Mouse (Mus musculus): ENCODE measurements around the gene Arhgef10l. TPM values are rescaled to one million over a fixed set of nuclear protein-coding genes. Genes with fewer than 3 reads are reported as not detected.

Arhgef10l gene
- polyA plus RNA-seq, 1 experiment from 2014 or later = 26.9 TPM

DNA sequence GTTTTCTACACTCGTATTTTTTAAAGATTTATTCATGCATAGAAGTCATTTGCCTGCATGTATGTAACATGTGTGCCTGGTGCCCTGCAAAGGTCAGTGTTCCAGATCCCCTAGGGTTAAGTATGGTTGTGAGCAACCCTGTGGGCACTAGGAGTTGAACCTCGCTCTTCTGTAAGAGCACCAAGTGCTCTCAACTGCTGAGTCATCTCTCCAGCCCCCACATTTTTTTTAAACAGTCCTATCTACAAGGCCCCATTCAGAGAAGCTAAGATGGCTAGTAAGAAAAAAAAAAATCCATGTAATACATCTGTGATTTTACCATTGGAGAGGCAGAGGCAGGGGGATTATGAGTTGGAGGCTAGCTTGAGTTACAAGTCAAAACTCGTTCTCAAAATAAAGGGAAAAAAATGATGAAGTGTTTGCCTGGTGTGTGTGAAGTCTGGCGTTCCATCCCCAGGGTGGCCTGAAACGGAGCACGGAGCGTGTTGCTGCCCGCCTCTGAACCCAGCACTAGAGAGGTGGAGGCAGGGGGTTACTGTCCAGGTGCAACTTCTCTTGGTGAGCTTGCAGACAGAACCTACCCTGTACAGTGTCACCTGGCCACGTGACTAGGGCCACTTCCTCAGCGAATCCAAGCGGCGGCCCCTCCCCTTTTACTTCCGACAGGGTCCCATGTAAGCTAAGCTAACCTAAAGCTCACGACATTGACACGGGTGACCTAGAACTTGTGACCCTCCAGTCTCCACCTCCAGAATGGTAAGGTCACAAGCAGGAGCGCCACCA is 24.3 kb upstream of the Arhgef10l start:
- H3K36me3 ChIP-seq = no peaks in the 10 kb centered on the region
- H3K4me1 ChIP-seq = no peaks in the 10 kb centered on the region
- H3K4me3 ChIP-seq = no peak overlapping the region
- H3K9me3 ChIP-seq = no peaks in the 10 kb centered on the region
- WGBS = 83% methylated on average over 16 of the region's 16 CpGs
- no peak overlapping the region for H3K27ac ChIP-seq (replicated peaks)
- ATAC-seq (replicated peaks) = no peak
- H3K27me3 ChIP-seq = no peaks in the 10 kb centered on the region
- no peak overlapping the region for H3K4me2 ChIP-seq (replicated peaks)
- no peak overlapping the region for H3K9ac ChIP-seq (replicated peaks)

DNA sequence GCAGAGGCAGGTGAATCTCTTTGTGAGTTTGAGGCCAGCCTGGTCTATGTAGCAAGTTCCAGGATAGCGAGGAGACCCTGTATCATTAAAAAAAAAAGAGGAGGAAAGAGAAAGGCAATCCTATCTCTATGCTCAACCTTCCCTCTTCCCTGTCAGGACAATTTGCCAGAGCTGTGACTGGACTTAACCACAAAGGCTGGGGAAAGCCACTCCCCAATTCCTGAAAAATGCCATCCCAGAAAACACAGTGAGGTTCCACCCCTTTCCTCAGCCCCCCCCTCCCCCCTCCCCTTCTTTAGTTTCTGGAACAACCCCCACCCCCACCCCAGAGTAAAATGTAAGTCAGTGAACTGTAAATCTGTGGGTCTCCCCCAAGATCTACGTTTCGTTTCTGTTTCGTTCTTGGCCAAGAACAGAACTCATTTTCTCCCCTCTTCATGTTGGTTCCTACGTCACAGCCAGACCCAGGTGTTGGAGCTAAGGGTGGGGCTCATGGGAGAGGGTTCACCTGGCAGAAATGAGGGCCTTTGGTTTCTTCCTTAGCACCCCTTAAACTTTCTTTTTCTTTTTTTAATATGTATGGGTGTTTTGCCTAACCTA is 23.1 kb upstream of the Arhgef10l start:
- no peaks in the 10 kb centered on the region for H3K27me3 ChIP-seq
- no peak for ATAC-seq (replicated peaks)
- H3K4me1 ChIP-seq = peaks cover 7% of the 10 kb centered on the region; the same call in 1 of the 2 replicates
- no peak overlapping the region for H3K4me3 ChIP-seq
- no peaks in the 10 kb centered on the region for H3K36me3 ChIP-seq
- H3K9ac ChIP-seq (replicated peaks) = no peak overlapping the region
- no peak overlapping the region for H3K4me2 ChIP-seq (replicated peaks)
- 92% methylated on average over 5 of the region's 5 CpGs for WGBS
- no peak overlapping the region for H3K27ac ChIP-seq (replicated peaks)
- H3K9me3 ChIP-seq = no peaks in the 10 kb centered on the region

DNA sequence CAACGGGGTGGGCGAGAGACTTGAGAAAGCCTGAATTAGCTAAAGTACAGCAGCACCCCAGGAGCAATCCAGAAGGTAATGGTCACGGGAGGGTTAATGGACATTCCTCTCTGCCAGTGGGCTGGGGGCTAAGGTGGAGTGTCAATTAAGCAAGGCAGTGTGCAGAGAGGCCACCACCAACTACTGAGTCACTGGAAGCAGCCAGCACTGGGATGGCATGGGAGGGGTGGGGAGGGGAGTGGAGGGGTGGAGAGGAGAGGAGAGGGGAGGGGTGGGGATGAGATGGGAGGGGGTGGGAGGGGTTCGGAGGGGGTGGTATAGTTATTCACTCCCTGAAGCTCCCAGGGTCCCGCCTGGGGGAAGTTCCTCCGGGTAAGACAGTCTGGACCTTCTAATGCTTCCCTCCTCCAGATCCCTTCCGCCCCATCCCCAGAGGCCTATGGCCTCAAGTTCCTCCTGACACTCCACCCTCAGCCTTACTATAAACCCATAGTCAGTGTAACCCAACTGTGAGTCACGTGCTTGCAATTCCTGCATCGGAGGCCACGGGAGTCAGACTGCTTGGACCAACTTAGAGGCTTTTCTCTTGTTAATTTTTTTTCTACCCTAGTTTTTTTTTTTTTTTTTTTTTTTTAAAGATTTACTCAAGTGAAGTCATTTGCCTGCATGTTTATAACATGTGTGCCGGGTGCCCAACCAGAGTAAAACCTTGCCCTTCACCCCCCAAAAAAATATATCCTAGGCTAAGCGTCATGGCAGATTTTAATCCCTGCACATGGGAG is 22.4 kb upstream of the Arhgef10l start:
- Histone ChIP-seq H3K9me3 (no peaks in the 10 kb centered on the region), H3K27me3 (no peaks in the 10 kb centered on the region), H3K4me2 (replicated peaks) (no peak overlapping the region), H3K4me3 (no peak overlapping the region), H3K36me3 (no peaks in the 10 kb centered on the region), H3K9ac (replicated peaks) (no peak overlapping the region), H3K27ac (replicated peaks) (no peak overlapping the region), H3K4me1 (peaks cover 7% of the 10 kb centered on the region; the same call in 1 of the 2 replicates)
- 73% methylated on average over 12 of the region's 12 CpGs for WGBS
- no peak for ATAC-seq (replicated peaks)

DNA sequence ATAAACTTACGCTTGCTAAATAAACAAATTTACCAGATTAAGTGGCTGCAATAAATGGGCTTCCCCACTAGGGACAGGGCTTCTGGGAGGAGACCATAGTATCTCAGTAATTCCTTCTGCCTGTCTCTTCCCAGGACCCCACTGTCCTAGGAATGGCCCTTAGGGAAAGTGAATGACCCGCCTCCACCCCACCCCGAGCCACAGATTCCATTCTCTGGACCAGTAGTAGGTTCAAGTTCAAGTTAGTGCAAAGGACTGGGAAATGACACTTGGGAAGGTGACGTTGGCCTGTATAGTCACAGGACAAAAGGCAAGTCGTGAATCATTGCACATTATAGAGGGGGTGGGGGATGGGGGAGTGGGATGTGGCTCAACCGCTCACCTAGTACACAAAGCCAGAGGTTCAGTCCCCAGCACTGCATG is 19.1 kb upstream of the Arhgef10l start:
- 54% methylated on average over 6 of the region's 6 CpGs for WGBS
- no peaks in the 10 kb centered on the region for H3K27me3 ChIP-seq
- no peak for ATAC-seq (replicated peaks)
- H3K4me1 ChIP-seq = peaks cover 7% of the 10 kb centered on the region; the same call in 1 of the 2 replicates
- H3K27ac ChIP-seq (replicated peaks) = no peak overlapping the region
- H3K4me2 ChIP-seq (replicated peaks) = no peak overlapping the region
- no peak overlapping the region for H3K4me3 ChIP-seq
- H3K36me3 ChIP-seq = no peaks in the 10 kb centered on the region
- H3K9ac ChIP-seq (replicated peaks) = no peak overlapping the region
- no peaks in the 10 kb centered on the region for H3K9me3 ChIP-seq

DNA sequence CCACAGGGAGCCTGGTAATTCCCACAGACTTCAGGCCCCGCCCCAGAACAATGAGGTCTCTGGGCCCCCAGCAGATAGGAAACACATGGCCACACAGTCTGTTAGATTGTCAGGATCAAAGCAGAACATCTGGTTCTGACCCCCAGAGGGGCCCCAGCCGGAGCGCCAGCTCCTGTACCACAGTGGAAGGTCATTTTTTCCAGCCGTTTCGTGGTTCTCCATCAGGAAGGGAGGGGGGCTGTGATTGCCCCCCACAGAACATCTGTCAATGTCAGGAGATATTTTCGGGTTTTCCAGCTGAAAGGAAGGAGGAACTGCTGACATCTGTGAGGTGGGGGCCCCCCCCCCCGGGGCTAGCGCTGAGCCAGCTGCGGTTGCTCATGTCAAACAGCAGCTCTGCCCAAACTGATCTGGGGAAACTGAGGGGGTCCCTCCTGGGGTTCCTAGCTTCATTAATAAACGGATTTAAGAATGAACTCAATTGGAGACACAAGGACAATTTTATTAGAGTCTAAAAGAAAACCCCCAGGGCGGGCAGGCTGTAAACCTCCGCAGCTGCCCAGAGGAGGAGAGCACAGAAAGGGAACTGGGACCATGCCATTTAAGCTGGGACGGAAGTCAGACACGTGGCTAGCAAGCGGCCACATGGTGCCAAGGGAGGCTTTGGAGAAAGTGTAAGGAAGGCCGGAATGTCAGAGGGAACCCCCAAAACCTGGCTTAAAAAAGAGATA is 18.5 kb upstream of the Arhgef10l start:
- WGBS = 17% methylated on average over 16 of the region's 16 CpGs
- Histone ChIP-seq H3K36me3 (no peaks in the 10 kb centered on the region), H3K4me2 (replicated peaks) (no peak overlapping the region), H3K4me3 (no peak overlapping the region), H3K27ac (replicated peaks) (no peak overlapping the region), H3K9me3 (no peaks in the 10 kb centered on the region), H3K4me1 (peaks cover 7% of the 10 kb centered on the region; the same call in 1 of the 2 replicates), H3K27me3 (no peaks in the 10 kb centered on the region), H3K9ac (replicated peaks) (no peak overlapping the region)
- no peak for ATAC-seq (replicated peaks)

DNA sequence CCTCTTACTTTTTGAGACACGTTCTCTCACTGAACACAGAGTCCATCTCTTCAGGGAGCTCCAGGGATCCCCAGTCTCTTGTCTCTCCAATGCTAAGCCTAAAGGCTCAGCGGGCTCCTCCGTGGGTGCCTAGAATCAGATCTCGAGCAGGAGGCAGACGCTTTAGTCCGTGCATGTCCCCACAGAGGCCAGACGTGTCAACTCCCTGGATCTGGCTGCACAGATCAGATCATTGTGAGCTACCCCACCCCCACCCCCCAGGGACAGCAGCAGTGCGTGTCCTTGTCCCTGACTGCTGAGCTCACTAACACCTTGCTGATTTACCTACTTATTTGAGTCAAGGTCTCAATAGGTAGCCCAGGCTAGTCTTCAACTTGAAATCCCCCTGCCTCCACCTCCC is 17.8 kb upstream of the Arhgef10l start:
- WGBS = 58% methylated on average over 8 of the region's 8 CpGs
- Histone ChIP-seq H3K27ac (replicated peaks) (no peak overlapping the region), H3K4me1 (peaks cover 7% of the 10 kb centered on the region; the same call in 1 of the 2 replicates), H3K9ac (replicated peaks) (no peak overlapping the region), H3K27me3 (no peaks in the 10 kb centered on the region), H3K36me3 (no peaks in the 10 kb centered on the region), H3K4me2 (replicated peaks) (no peak overlapping the region), H3K9me3 (no peaks in the 10 kb centered on the region), H3K4me3 (no peak overlapping the region)
- no peak for ATAC-seq (replicated peaks)

DNA sequence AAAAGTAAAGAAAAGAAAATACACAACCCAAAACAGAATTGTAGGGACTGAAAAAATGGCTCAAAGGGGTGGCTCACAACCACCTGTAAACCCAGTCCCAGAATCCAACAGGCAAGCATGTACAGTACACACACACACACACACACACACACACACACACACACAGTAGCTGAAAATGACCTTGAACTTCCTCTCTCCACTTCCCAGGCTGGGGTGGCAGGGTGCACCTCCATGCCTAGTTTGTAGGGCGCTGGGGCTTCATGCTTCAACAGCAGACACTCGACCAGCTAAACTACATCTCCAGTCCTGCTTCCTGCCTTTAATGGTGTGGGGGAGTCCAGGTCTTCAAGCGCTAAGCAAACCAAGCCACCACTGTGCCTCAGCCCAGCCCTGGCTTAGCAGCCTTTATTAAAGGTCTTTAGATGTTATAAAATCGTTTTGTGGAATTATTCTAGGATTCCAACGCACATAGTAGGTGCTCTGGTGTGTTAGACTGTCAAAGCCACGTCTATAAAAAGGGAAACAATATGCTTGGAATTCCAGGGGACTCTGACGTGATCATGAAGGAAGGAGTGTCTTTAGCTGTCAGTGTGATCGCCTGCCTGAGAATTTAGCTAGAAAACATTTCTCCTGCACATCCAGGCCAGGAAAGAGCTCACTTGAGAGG is 15.1 kb upstream of the Arhgef10l start:
- H3K36me3 ChIP-seq = no peaks in the 10 kb centered on the region
- H3K9ac ChIP-seq (replicated peaks) = no peak overlapping the region
- H3K4me3 ChIP-seq = no peak overlapping the region
- H3K4me1 ChIP-seq = peaks cover 7% of the 10 kb centered on the region; the same call in 1 of the 2 replicates
- no peak overlapping the region for H3K27ac ChIP-seq (replicated peaks)
- no peak for ATAC-seq (replicated peaks)
- no peaks in the 10 kb centered on the region for H3K27me3 ChIP-seq
- H3K4me2 ChIP-seq (replicated peaks) = no peak overlapping the region
- 59% methylated on average over 8 of the region's 8 CpGs for WGBS
- H3K9me3 ChIP-seq = no peaks in the 10 kb centered on the region

DNA sequence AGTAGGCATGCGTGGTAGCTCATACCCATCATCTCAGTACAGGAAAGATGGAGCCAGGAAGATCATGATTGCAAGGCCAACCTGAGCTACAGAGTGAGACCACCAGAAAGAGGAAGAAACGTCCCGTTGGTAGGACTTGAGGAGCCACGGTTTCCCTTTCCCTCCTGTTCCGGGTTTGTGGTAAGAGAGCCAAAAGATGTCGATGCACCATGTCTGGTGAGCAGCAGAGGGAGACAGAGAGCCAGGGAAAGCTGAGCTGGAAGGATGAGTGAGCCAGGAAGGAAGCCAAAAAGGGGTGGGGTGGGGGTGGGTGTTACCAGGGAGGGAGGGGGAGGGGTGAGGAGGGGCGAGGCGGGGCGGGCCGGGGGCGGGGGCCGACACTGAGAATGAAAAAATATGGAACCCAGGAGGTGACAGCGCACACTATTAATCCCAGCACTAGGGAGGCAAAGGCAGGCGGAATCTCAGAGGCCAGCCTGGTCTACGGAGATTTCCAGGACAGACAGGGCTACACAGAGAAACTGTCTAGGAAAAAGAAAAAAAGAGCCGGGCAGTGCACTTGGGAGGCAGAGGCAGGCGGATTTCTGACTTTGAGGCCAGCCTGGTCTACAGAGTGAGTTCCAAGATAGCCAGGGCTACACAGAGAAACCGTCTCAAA is 14.0 kb upstream of the Arhgef10l start:
- ATAC-seq (replicated peaks) = peak; percentile 38; the same call in 1 of the 2 replicates

DNA sequence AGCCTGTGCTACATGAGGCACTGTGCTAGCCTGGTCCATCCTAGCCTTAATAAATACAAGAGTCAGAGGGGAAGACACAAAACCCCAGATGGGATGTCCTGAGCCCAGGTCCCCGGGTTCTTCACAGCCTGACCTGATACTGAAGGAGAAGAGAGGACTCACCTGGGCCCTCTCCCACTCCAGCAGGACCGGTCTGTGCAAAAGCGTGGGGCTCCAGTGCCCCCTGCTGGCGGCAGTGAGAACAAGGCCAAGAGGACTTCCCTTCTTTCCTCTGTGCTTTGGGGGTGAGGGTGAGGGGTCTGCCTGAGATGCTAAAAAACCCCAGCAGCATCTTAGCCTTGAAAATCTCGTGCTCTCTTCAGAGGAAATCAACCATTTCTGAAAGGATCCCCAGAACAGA is 13.2 kb upstream of the Arhgef10l start:
- H3K36me3 ChIP-seq = no peaks in the 10 kb centered on the region
- WGBS = 20% methylated on average over 5 of the region's 5 CpGs
- no peaks in the 10 kb centered on the region for H3K27me3 ChIP-seq
- no peak overlapping the region for H3K27ac ChIP-seq (replicated peaks)
- ATAC-seq (replicated peaks) = peak; percentile 58; the same call in 1 of the 2 replicates
- H3K9ac ChIP-seq (replicated peaks) = no peak overlapping the region
- no peak overlapping the region for H3K4me3 ChIP-seq
- peaks cover 1% of the 10 kb centered on the region; the same call in 1 of the 2 replicates for H3K4me1 ChIP-seq
- H3K4me2 ChIP-seq (replicated peaks) = no peak overlapping the region
- no peaks in the 10 kb centered on the region for H3K9me3 ChIP-seq

More for the DNA sequence above, 14.0 kb upstream of the Arhgef10l start:
- Histone ChIP-seq H3K4me1 (peaks cover 7% of the 10 kb centered on the region; the same call in 1 of the 2 replicates), H3K4me2 (replicated peaks) (0 out of 2 replicates have a peak overlapping the region, but pooled peaks have one; percentile 16), H3K36me3 (no peaks in the 10 kb centered on the region), H3K27ac (replicated peaks) (no peak overlapping the region), H3K9ac (replicated peaks) (no peak overlapping the region), H3K4me3 (no peak overlapping the region), H3K27me3 (no peaks in the 10 kb centered on the region), H3K9me3 (no peaks in the 10 kb centered on the region)
- WGBS = 31% methylated on average over 13 of the region's 18 CpGs

DNA sequence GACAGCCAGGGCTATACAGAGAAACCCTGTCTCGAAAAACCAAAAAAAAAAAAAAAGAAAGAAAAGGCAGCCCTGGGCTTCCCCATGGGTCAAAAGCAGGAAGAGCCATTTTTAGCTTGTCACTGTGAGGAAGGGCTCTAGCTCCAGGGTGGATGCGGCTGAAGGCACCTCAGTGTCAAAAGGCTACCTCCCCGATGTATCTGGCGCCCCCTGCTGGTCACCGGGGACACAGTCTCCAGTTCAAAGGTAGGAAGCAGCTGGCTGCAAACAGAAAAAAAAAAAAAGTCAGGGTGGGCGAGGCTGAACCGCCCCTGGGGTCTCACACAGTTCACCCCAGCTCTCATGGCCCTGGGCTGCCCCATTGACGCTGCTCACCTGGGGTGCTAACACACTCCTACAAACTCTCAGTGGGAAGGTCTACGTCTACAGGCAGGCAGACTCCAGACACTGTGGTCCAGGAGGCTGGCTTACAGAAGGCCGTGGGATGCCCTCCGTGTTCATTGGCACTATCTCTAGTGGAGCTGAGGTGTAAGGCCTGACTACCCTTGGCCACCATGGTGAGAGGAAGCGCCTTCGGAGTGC is 8.6 kb upstream of the Arhgef10l start:
- no peaks in the 10 kb centered on the region for H3K9me3 ChIP-seq
- H3K27me3 ChIP-seq = no peaks in the 10 kb centered on the region
- H3K4me2 ChIP-seq (replicated peaks) = no peak overlapping the region
- 30% methylated on average over 13 of the region's 13 CpGs for WGBS
- no peaks in the 10 kb centered on the region for H3K36me3 ChIP-seq
- ATAC-seq (replicated peaks) = 0 out of 2 replicates have a peak, but pooled peaks have one; percentile 29
- no peak overlapping the region for H3K4me3 ChIP-seq
- no peak overlapping the region for H3K9ac ChIP-seq (replicated peaks)
- no peaks in the 10 kb centered on the region for H3K4me1 ChIP-seq
- no peak overlapping the region for H3K27ac ChIP-seq (replicated peaks)
